Mouse (Mus musculus) E14TG2a.4 (cell line): ENCODE results near the gene Prss35.

ENCODE experiments used
- CTCF ChIP-seq: conservative IDR thresholded peaks from 2 replicates; pipeline ENCODE4 v1.5.1; 2014; ENCODE audit warnings: low read length
- NANOG ChIP-seq: IDR thresholded peaks from 2 replicates; pipeline ENCODE4 v1.6.1; 2014; ENCODE audit warnings: borderline replicate concordance, low read length, mixed read lengths
- POU5F1 ChIP-seq: IDR thresholded peaks from 2 replicates; pipeline ENCODE4 v1.6.1; 2014; ENCODE audit warnings: low read length, borderline replicate concordance

- TF ChIP-seq POU5F1: no peak
- TF ChIP-seq CTCF: peak; percentile 52
- no peak for TF ChIP-seq NANOG
These were observed 2.6 kb downstream of the Prss35 start for GRCm38 (mm10) chr9:86745926-86746581.
